Mouse (Mus musculus) lung, adult 2 months (tissue): Measurements from ENCODE around the gene Zfp319. TPM values are rescaled to one million over a fixed set of nuclear protein-coding genes. Genes with fewer than 3 reads are reported as not detected.

Source experiments
- DNase-seq: peaks from one replicate; pipeline ENCODE4 v3.0.0; 2022
- H3K4me1 ChIP-seq: fragments of 200-500 bp; 2 replicates; pipeline ENCODE4 v1.6.1; 2011; ENCODE audit warnings: low read length; ENCODE audit not compliant: control insufficient read depth, insufficient read depth
- H3K4me3 ChIP-seq: fragments of 200-500 bp; replicated peaks from 2 replicates; pipeline ENCODE3; 2011; ENCODE audit warnings: low read depth, mild to moderate bottlenecking, control low read depth, low read length; ENCODE audit errors: extremely low read depth
- CTCF ChIP-seq: fragments of 200-500 bp; IDR thresholded peaks from 2 replicates; pipeline ENCODE4 v1.5.1; 2011; ENCODE audit warnings: mild to moderate bottlenecking, low read length, control low read depth; ENCODE audit not compliant: insufficient read depth
- POLR2A ChIP-seq: fragments of 200-500 bp; IDR thresholded peaks from 2 replicates; pipeline ENCODE4 v1.6.1; 2011; ENCODE audit warnings: low read depth, mild to moderate bottlenecking, control low read depth, low read length, borderline replicate concordance; ENCODE audit errors: extremely low read depth
- WGBS: fragments of 180-500 bp; shearing (Covaris S2); methylation state at CpG from one replicate; pipeline ENCODE4 v1.1.7; 2018; 5-methylcytosine and 5-hydroxymethylcytosine counted together
- polyA plus RNA-seq: library from polyadenylated mRNA; depleted of rRNA; stranded (reverse); fragments of >200 nt; gene quantifications from 2 replicates; pipeline ENCODE4 v1.2.3, GENCODE M21; 2012; rRNA removed

Zfp319 gene
- polyA plus RNA-seq, 1 experiment = 17.1 TPM

- no peak for DNase-seq
- WGBS = 50% methylated on average over 6 of the region's 6 CpGs
- no peaks in the 10 kb centered on the region for H3K4me1 ChIP-seq
- H3K4me3 ChIP-seq = no peak overlapping the region
- TF ChIP-seq CTCF (no peak), POLR2A (no peak)
Measured at GRCm38 (mm10) chr8:95289066-95289650, 42.6 kb downstream of the Zfp319 start.

- DNase-seq = no peak
- H3K4me1 ChIP-seq = no peaks in the 10 kb centered on the region
- no peak overlapping the region for H3K4me3 ChIP-seq
- WGBS = 66% methylated on average over 5 of the region's 5 CpGs
- TF ChIP-seq POLR2A = no peak
- TF ChIP-seq CTCF = no peak
Measured at GRCm38 (mm10) chr8:95281493-95281892, 50.3 kb downstream of the Zfp319 start.

Other genes with a start within 250 kb of the Zfp319 start
- 93.2 and 95.3 TPM in 2 replicates for gene Kifc3, start 129.1 kb downstream of the Zfp319 start, polyA plus RNA-seq
- 1.9 and 2.4 TPM in 2 replicates for gene Cngb1, start 25.4 kb downstream of the Zfp319 start, polyA plus RNA-seq
- gene Tepp, start 21.4 kb downstream of the Zfp319 start, polyA plus RNA-seq = 2.4 and 4.2 TPM in 2 replicates
- gene Usb1, start 334 bp upstream of the Zfp319 start, polyA plus RNA-seq = 26.1 and 31.8 TPM in 2 replicates
- gene Mmp15, start 20.3 kb upstream of the Zfp319 start, polyA plus RNA-seq = 120 and 133 TPM in 2 replicates
- gene Cfap20, start 102.9 kb upstream of the Zfp319 start, polyA plus RNA-seq = 65.0 and 66.0 TPM in 2 replicates
- 13.2 and 21.7 TPM in 2 replicates for gene Csnk2a2, start 158.1 kb upstream of the Zfp319 start, polyA plus RNA-seq
- gene Ccdc113, start 202.1 kb upstream of the Zfp319 start, polyA plus RNA-seq = 2.6 and 4.7 TPM in 2 replicates
- 0.10 TPM in 1 of 2 replicates, not detected in the other for gene Prss54, start 244.4 kb upstream of the Zfp319 start, polyA plus RNA-seq